Mouse (Mus musculus) gonadal fat pad, adult 2 months (tissue): ENCODE measurements around the gene Map6. TPM values are rescaled to one million over a fixed set of nuclear protein-coding genes. Genes with fewer than 3 reads are reported as not detected.

Source experiments
- polyA plus RNA-seq: library from polyadenylated mRNA; depleted of rRNA; stranded (reverse); fragments of >200 nt; gene quantifications from 2 replicates; pipeline ENCODE4 v1.2.3, GENCODE M21; 2012; rRNA removed

Map6 gene
- polyA plus RNA-seq, 1 experiment, result 7.1 TPM

Other genes starting within 250 kb of the Map6 start
- gene Uvrag, start 126.3 kb upstream of the Map6 start, polyA plus RNA-seq, result 13.4 and 21.5 TPM in 2 replicates
- gene Dgat2, start 84.7 kb upstream of the Map6 start, polyA plus RNA-seq, result 1,003 and 2,827 TPM in 2 replicates
- 6.9 and 36.5 TPM in 2 replicates for gene Mogat2, start 28.8 kb upstream of the Map6 start, polyA plus RNA-seq
- 283 and 502 TPM in 2 replicates for gene Serpinh1, start 85.8 kb downstream of the Map6 start, polyA plus RNA-seq
- gene Gdpd5, start 114.0 kb downstream of the Map6 start, polyA plus RNA-seq, result 16.6 and 24.0 TPM in 2 replicates
- gene Klhl35, start 198.6 kb downstream of the Map6 start, polyA plus RNA-seq, result 2.1 and 2.5 TPM in 2 replicates
- gene Rps3, start 216.3 kb downstream of the Map6 start, polyA plus RNA-seq, result 383 and 415 TPM in 2 replicates